Comparison of ENCODE assay signal across 16 mouse cellular contexts in the genomic region with DNA sequence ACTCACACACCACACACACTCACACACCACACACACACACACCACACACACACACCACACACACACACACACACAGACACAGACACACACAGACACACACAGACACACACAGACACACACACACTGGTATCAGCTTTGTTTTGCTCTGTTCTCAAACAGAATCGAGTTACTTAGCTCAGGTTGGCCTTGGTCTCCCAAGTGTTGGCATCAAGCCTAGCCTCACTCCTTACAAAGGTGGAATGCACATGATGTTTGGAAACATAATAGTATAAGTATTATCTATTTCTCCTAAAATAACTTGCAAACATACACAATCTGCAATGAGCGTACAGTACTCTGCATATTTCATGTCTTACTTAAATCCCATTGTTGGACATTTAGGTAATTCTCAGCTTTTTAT. TPM values are rescaled to one million over a fixed set of nuclear protein-coding genes. Genes with fewer than 3 reads are reported as not detected.
DNase-seq lines count a peak whose midpoint lies in the region; ATAC-seq lines count a peak whose summit lies in the region.
"Had no signal": no experiment of that assay in that cellular context is flagged by ENCODE, and none has a peak within 500 bp of the region (broad histone marks: within the 10 kb centered on the region; RNA-seq: fewer than 3 reads in every experiment).

No protein-coding gene starts in this region.

- ATAC-seq in hindbrain, embryonic 15.5 days (ENCODE audit: low FRiP score, low read depth): no peak
- no peak for ATAC-seq in hindbrain, embryonic 12.5 days (ENCODE audit: low FRiP score)
- ATAC-seq: liver, postnatal 0 days had no signal

- H3K36me3 ChIP-seq in hindbrain, embryonic 15.5 days: no peaks in the 10 kb centered on the region
- H3K36me3 ChIP-seq in hindbrain, embryonic 12.5 days: no peaks in the 10 kb centered on the region

- H3K27ac ChIP-seq in hindbrain, embryonic 15.5 days (replicated peaks): no peak overlapping the region
- no peak overlapping the region for H3K27ac ChIP-seq in hindbrain, embryonic 12.5 days
- H3K27ac ChIP-seq: kidney, postnatal 0 days had no signal

- H3K4me3 ChIP-seq in hindbrain, embryonic 15.5 days: no peak overlapping the region
- no peak overlapping the region for H3K4me3 ChIP-seq in hindbrain, embryonic 12.5 days

- H3K9me3 ChIP-seq in hindbrain, embryonic 15.5 days: no peaks in the 10 kb centered on the region
- no peaks in the 10 kb centered on the region for H3K9me3 ChIP-seq in hindbrain, embryonic 12.5 days (replicated peaks)

- H3K27me3 ChIP-seq in hindbrain, embryonic 15.5 days: 0 out of 2 replicates have a peak, but pooled peaks cover 3% of the 10 kb centered on the region
- 0 out of 2 replicates have a peak, but pooled peaks cover 6% of the 10 kb centered on the region for H3K27me3 ChIP-seq in hindbrain, embryonic 12.5 days

- 73% methylated on average over 2 of the region's 2 CpGs for WGBS in hindbrain, embryonic 15.5 days
- whole genome bisulfite sequencing in hindbrain, embryonic 12.5 days: 82% methylated on average over 2 of the region's 2 CpGs

- H3K4me1 ChIP-seq in hindbrain, embryonic 15.5 days (replicated peaks): peaks cover 25% of the 10 kb centered on the region
- peaks cover 24% of the 10 kb centered on the region for H3K4me1 ChIP-seq in hindbrain, embryonic 12.5 days

- DNase-seq in adrenal gland, postnatal 10 days: peak; percentile 21
- DNase-seq in adrenal gland, postnatal 25 days: no peak
- peak; percentile 57 for DNase-seq in testis, postnatal 10 days (ENCODE audit: low spot score)
- DNase-seq in testis, postnatal 14 days (ENCODE audit: low spot score): no peak
- no peak for DNase-seq in urinary bladder, postnatal 4 days (ENCODE audit: low spot score in 2 of 2)
- DNase-seq in layer of hippocampus, adult 11-12 months (ENCODE audit: low spot score): no peak
- DNase-seq: liver, postnatal 0 days; retina, postnatal 1 day; thymus, postnatal 36 days had no signal

- no peak overlapping the region for H3K9ac ChIP-seq in hindbrain, embryonic 15.5 days
- no peak overlapping the region for H3K9ac ChIP-seq in hindbrain, embryonic 12.5 days
- H3K9ac ChIP-seq: liver, postnatal 0 days had no signal

- H3K4me2 ChIP-seq in hindbrain, embryonic 15.5 days: peak overlapping the region; percentile 86
- H3K4me2 ChIP-seq in hindbrain, embryonic 12.5 days (replicated peaks): no peak overlapping the region

RNA-seq across cellular contexts. Expression of gene Antxr1, which starts 3.2 kb away (rescaled TPM):
- total RNA-seq in adrenal gland, postnatal 10 days (2021): 10 to 100 TPM; 29.4 to 34.9 TPM
- 16.5 and 19.4 TPM in 2 replicates for total RNA-seq in adrenal gland, postnatal 25 days (2021)
- 4.7 and 5.2 TPM in 2 replicates for polyA plus RNA-seq in hindbrain, embryonic 15.5 days (2015; fragmentation: Nextera tagmentation; extraction: Ambion mirVana)
- 5.0 and 5.1 TPM in 2 replicates for polyA plus RNA-seq in hindbrain, embryonic 12.5 days (2016; fragmentation: Nextera tagmentation; extraction: Ambion mirVana)

RNA-seq across cellular contexts. Expression of gene Gkn1, which starts 18.4 kb away (rescaled TPM):
- total RNA-seq in adrenal gland, postnatal 10 days (2021): not detected
- not detected in 2 replicates for total RNA-seq in adrenal gland, postnatal 25 days (2021)
- not detected in 2 replicates for polyA plus RNA-seq in hindbrain, embryonic 15.5 days (2015; fragmentation: Nextera tagmentation; extraction: Ambion mirVana)
- not detected in 2 replicates for polyA plus RNA-seq in hindbrain, embryonic 12.5 days (2016; fragmentation: Nextera tagmentation; extraction: Ambion mirVana)
- total RNA-seq: gastrocnemius, adult 18-20 months; heart, postnatal 25 days; left cerebral cortex, postnatal 10 days had no signal
- polyA plus RNA-seq: forebrain, embryonic 11.5 days; kidney, postnatal 0 days; liver, postnatal 0 days had no signal

RNA-seq across cellular contexts. Expression of gene Gkn2, which starts 40.8 kb away (rescaled TPM):
- not detected for total RNA-seq in adrenal gland, postnatal 10 days (2021)
- not detected in 2 replicates for total RNA-seq in adrenal gland, postnatal 25 days (2021)
- not detected in 2 replicates for polyA plus RNA-seq in hindbrain, embryonic 15.5 days (2015; fragmentation: Nextera tagmentation; extraction: Ambion mirVana)
- polyA plus RNA-seq in hindbrain, embryonic 12.5 days (2016; fragmentation: Nextera tagmentation; extraction: Ambion mirVana): not detected in 2 replicates
- total RNA-seq: gastrocnemius, adult 18-20 months; heart, postnatal 25 days; left cerebral cortex, postnatal 10 days had no signal
- polyA plus RNA-seq: forebrain, embryonic 11.5 days; kidney, postnatal 0 days; liver, postnatal 0 days had no signal

RNA-seq across cellular contexts. Expression of gene Gkn3, which starts 56.4 kb away (rescaled TPM):
- under 1 TPM; 0.82 to 0.84 TPM for total RNA-seq in adrenal gland, postnatal 10 days (2021)
- total RNA-seq in adrenal gland, postnatal 25 days (2021): 1.1 TPM in 1 of 2 replicates, not detected in the other
- 0.41 and 1.0 TPM in 2 replicates for polyA plus RNA-seq in hindbrain, embryonic 15.5 days (2015; fragmentation: Nextera tagmentation; extraction: Ambion mirVana)
- polyA plus RNA-seq in hindbrain, embryonic 12.5 days (2016; fragmentation: Nextera tagmentation; extraction: Ambion mirVana): 0.26 TPM in 1 of 2 replicates, not detected in the other
- polyA plus RNA-seq: forebrain, embryonic 11.5 days; liver, postnatal 0 days had no signal

Comparison
In these comparisons a context has a peak if more than half of its experiments do, and no peak if none do; other contexts are left out.
1. DNase-seq: peak in adrenal gland, postnatal 10 days (single experiment) and testis, postnatal 10 days (single experiment); none in adrenal gland, postnatal 25 days (single experiment), testis, postnatal 14 days (single experiment), urinary bladder, postnatal 4 days (0 of 2) and layer of hippocampus, adult 11-12 months (single experiment).